Mouse (Mus musculus): ENCODE results near the gene Tram2. TPM values are rescaled to one million over a fixed set of nuclear protein-coding genes. Genes with fewer than 3 reads are reported as not detected.
A peak's percentile ranks its signal among the peaks of the same experiment; 100 is the strongest.

Gene Tram2
- polyA plus RNA-seq, 1 experiment from 2014 or later: 10.9 TPM

DNA sequence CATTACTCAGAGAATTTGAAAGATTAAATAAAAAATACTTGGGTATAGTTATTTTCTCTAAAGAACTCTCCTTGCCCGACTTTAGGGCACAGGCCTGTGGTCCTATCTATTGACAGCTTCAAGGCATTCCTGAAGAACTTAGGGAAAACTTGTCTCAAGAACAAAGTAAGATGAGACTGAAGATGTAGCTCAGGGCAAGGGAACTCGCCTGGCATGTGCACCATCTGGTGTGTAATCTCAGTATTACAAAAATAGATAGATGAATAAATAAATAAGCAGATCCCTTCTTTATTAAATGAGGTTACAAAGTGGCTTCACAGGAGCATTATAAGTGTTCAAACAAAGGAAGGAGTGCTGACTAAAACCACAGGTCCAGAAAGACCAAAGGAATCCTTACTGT, 94.9 kb downstream of the Tram2 start:
- no peak overlapping the region for H3K9ac ChIP-seq
- H3K9me3 ChIP-seq: no peaks in the 10 kb centered on the region
- no peaks in the 10 kb centered on the region for H3K4me1 ChIP-seq
- 61% methylated on average over 2 of the region's 2 CpGs for WGBS
- no peaks in the 10 kb centered on the region for H3K36me3 ChIP-seq
- H3K27me3 ChIP-seq: no peaks in the 10 kb centered on the region
- no peak overlapping the region for H3K27ac ChIP-seq
- H3K4me2 ChIP-seq: no peak overlapping the region
- no peak overlapping the region for H3K4me3 ChIP-seq
- no peak for ATAC-seq (ENCODE audit: insufficient number of reproducible peaks, low FRiP score, low TSS enrichment, low read depth)

- WGBS: 88% methylated on average over 6 of the region's 6 CpGs
- no peaks in the 10 kb centered on the region for H3K27me3 ChIP-seq
- no peak for ATAC-seq (ENCODE audit: insufficient number of reproducible peaks, low FRiP score, low TSS enrichment, low read depth)
- no peaks in the 10 kb centered on the region for H3K4me1 ChIP-seq
- H3K36me3 ChIP-seq: no peaks in the 10 kb centered on the region
- no peaks in the 10 kb centered on the region for H3K9me3 ChIP-seq
- no peak overlapping the region for H3K27ac ChIP-seq
- no peak overlapping the region for H3K4me3 ChIP-seq
- H3K4me2 ChIP-seq: no peak overlapping the region
- no peak overlapping the region for H3K9ac ChIP-seq
Observed at GRCm38 (mm10) chr1:20981764-20982163, 97.3 kb downstream of the Tram2 start.

DNA sequence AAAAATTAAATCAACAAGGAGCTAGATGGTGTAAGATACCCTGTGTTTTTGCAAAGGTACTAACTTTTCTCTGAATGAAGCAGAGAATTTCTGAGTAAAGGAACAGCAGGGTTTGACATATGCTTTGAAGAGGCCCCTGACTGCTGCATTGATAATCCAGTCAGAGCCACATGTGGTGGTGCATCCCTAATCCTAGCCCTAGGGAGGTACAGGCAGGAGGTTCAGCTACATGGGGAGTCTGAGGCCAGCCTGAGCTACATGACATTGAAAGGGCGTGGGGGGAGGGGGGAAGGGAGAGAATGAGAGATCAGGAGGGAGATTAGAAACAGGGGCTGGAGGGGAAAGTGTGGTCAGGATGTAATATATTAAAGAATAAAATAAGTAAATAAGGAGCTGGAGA, 98.5 kb downstream of the Tram2 start:
- no peak overlapping the region for H3K4me3 ChIP-seq
- no peaks in the 10 kb centered on the region for H3K9me3 ChIP-seq
- H3K27ac ChIP-seq: no peak overlapping the region
- no peaks in the 10 kb centered on the region for H3K4me1 ChIP-seq
- ATAC-seq (ENCODE audit: insufficient number of reproducible peaks, low FRiP score, low TSS enrichment, low read depth): no peak
- H3K4me2 ChIP-seq: no peak overlapping the region
- H3K36me3 ChIP-seq: no peaks in the 10 kb centered on the region
- no peak overlapping the region for H3K9ac ChIP-seq
- no peaks in the 10 kb centered on the region for H3K27me3 ChIP-seq
- 83% methylated on average over 1 of the region's 1 CpGs for WGBS

GRCm38 (mm10) chr1:20974341-20975135, 104.5 kb downstream of the Tram2 start:
- no peaks in the 10 kb centered on the region for H3K4me1 ChIP-seq
- WGBS: 55% methylated on average over 9 of the region's 9 CpGs
- H3K27ac ChIP-seq: no peak overlapping the region
- no peak for ATAC-seq (ENCODE audit: insufficient number of reproducible peaks, low FRiP score, low TSS enrichment, low read depth)
- H3K36me3 ChIP-seq: no peaks in the 10 kb centered on the region
- no peaks in the 10 kb centered on the region for H3K27me3 ChIP-seq
- H3K9me3 ChIP-seq: no peaks in the 10 kb centered on the region
- H3K4me2 ChIP-seq: no peak overlapping the region
- H3K4me3 ChIP-seq: no peak overlapping the region
- no peak overlapping the region for H3K9ac ChIP-seq

GRCm38 (mm10) chr1:20973389-20973788, 105.6 kb downstream of the Tram2 start:
- Histone ChIP-seq H3K27ac (no peak overlapping the region), H3K9me3 (no peaks in the 10 kb centered on the region), H3K4me3 (no peak overlapping the region), H3K9ac (no peak overlapping the region), H3K4me1 (no peaks in the 10 kb centered on the region), H3K27me3 (no peaks in the 10 kb centered on the region), H3K36me3 (no peaks in the 10 kb centered on the region), H3K4me2 (no peak overlapping the region)
- no peak for ATAC-seq (ENCODE audit: insufficient number of reproducible peaks, low FRiP score, low TSS enrichment, low read depth)
- WGBS: 90% methylated on average over 6 of the region's 6 CpGs

- WGBS: 86% methylated on average over 2 of the region's 2 CpGs
- Histone ChIP-seq H3K27me3 (no peaks in the 10 kb centered on the region), H3K4me2 (no peak overlapping the region), H3K27ac (no peak overlapping the region), H3K9me3 (no peaks in the 10 kb centered on the region), H3K36me3 (no peaks in the 10 kb centered on the region), H3K9ac (no peak overlapping the region), H3K4me1 (no peaks in the 10 kb centered on the region), H3K4me3 (no peak overlapping the region)
- no peak for ATAC-seq (ENCODE audit: insufficient number of reproducible peaks, low FRiP score, low TSS enrichment, low read depth)
Observed at GRCm38 (mm10) chr1:20969642-20970041, 109.4 kb downstream of the Tram2 start.

DNA sequence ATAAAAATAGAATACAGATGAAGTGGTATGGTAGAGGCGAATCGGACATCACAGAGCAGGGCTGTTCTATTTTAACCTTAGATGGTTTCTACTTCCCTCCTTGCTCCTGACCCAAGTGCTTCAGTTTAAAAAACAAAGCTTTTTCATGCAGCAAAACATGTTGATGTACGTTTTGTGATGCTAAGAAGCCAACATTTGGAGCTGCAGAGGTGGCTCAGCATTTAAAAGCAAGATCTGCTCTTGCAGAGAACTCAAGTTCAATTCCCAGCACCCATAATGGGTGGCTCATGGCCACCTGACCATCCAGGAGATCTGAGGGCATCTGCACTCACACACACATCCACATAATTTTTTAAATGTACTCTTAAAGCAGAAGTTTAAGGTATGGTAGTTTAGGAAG, 124.2 kb downstream of the Tram2 start:
- Histone ChIP-seq H3K9ac (no peak overlapping the region), H3K4me2 (no peak overlapping the region), H3K27me3 (no peaks in the 10 kb centered on the region), H3K4me3 (no peak overlapping the region), H3K9me3 (no peaks in the 10 kb centered on the region), H3K36me3 (no peaks in the 10 kb centered on the region), H3K27ac (no peak overlapping the region), H3K4me1 (peaks cover 11% of the 10 kb centered on the region)
- no peak for ATAC-seq (ENCODE audit: insufficient number of reproducible peaks, low FRiP score, low TSS enrichment, low read depth)
- 82% methylated on average over 3 of the region's 3 CpGs for WGBS

DNA sequence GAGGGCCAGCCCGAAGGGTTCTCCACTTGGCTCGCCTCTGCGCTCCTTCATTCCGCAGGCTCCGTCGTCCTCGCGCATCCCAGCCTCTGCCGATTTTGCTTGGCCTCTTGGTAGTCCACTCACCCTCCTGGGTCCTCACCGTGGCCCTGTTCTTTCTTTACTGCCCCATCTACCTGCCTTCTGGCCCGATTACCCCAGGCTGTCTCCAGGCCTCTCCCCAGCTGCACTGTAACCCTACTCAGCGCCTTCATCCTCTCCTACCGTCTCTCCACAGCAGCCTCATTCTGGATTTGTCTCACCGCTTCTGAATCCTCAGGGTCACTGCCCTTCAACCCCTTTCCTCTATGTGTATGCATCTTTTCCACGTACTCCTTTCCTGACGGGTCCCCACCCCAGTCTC, 127.2 kb downstream of the Tram2 start:
- Histone ChIP-seq H3K27me3 (no peaks in the 10 kb centered on the region), H3K36me3 (no peaks in the 10 kb centered on the region), H3K4me3 (peak overlapping the region; percentile 67), H3K4me1 (peaks cover 11% of the 10 kb centered on the region), H3K9ac (peak overlapping the region; percentile 62), H3K4me2 (peak overlapping the region; percentile 74), H3K27ac (peak overlapping the region; percentile 81), H3K9me3 (no peaks in the 10 kb centered on the region)
- no peak for ATAC-seq (ENCODE audit: insufficient number of reproducible peaks, low FRiP score, low TSS enrichment, low read depth)
- 5% methylated on average over 16 of the region's 16 CpGs for WGBS

DNA sequence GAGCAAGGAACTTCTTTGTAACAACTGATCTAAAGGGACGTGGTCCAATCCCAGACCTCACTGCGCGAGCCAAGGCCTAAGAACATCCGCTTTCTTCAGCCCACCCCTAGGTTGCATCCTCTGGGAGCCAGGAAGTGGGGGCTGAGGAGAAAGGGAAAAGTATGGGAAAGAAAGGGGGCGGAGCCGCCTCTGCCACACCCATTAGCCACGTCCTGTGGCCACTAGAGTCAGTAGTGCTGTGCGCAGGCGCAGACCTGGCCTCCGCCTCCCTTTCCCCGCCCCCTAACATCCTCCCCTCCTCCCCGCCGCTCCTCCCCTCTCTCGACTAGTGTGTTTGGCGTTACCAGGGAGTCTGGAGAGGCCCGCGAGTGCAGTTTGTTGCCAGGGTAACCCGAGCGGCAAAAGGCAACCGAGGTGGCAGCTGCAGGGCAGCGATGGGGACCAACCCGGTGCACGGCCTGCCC, 127.7 kb downstream of the Tram2 start, which contains the start of gene Efhc1:
TSS of gene Efhc1 (plus strand) at position 327 of the 464 bp plus-strand sequence.
- peak within 1 kb of the TSS; percentile 67 for H3K4me3 ChIP-seq
- peak within 1 kb of the TSS; percentile 74 for H3K4me2 ChIP-seq
- H3K4me1 ChIP-seq: peaks cover 11% of the 10 kb centered on the region
- H3K27me3 ChIP-seq: no peaks in the 10 kb centered on the region
- WGBS: 1% methylated on average over 21 of the region's 23 CpGs
- H3K9ac ChIP-seq: peak within 1 kb of the TSS; percentile 62
- H3K36me3 ChIP-seq: no peaks in the 10 kb centered on the region
- H3K27ac ChIP-seq: peak within 1 kb of the TSS; percentile 81
- H3K9me3 ChIP-seq: no peaks in the 10 kb centered on the region
- peak; percentile 98 for ATAC-seq (ENCODE audit: insufficient number of reproducible peaks, low FRiP score, low TSS enrichment, low read depth)

Other genes with a start within 250 kb of the Tram2 start
- gene Paqr8, start 188.6 kb downstream of the Tram2 start, polyA plus RNA-seq (2015; fragmentation: Nextera tagmentation; extraction: Ambion mirVana): 5.7 and 6.0 TPM in 2 replicates
- gene Efhc1, start 127.6 kb downstream of the Tram2 start, polyA plus RNA-seq (2015; fragmentation: Nextera tagmentation; extraction: Ambion mirVana): 2.9 and 3.4 TPM in 2 replicates
- gene Tmem14a, start 139.3 kb upstream of the Tram2 start, polyA plus RNA-seq (2015; fragmentation: Nextera tagmentation; extraction: Ambion mirVana): 11.6 TPM in 2 replicates
- gene Gsta3, start 161.4 kb upstream of the Tram2 start, polyA plus RNA-seq (2015; fragmentation: Nextera tagmentation; extraction: Ambion mirVana): 4.0 and 5.7 TPM in 2 replicates

Measured in limb, embryonic 15.5 days (tissue).